Mouse (Mus musculus): ENCODE data around the gene Shisa8.

DNA sequence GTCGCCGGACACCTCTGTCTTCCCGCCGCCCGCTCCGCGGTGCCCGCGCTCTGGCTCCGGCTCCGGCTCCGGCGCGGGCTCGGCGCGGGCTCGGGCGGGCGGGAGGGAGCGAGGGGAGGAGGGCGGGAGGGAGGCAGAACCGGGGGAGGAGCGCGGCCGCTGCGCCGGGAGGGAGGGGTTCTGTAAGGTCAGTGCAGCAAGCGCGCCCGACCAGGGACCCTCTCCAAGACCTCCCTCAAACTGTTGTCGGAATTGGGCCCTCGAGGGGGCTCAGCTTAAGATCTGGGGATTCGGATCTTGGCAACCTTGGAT lies at the start of gene Shisa8:
- TF ChIP-seq CTCF (IDR thresholded peaks at IDR 0.05; ENCODE audit: borderline replicate concordance, insufficient read depth, low read length): no peak
- TF ChIP-seq POLR2A (IDR thresholded peaks at IDR 0.05; ENCODE audit: low read depth, low read length): no peak
